Mouse (Mus musculus) bone marrow, adult 2 months (tissue): ENCODE data around the gene Tbc1d10b.

Experiments used
- CTCF ChIP-seq: fragments of 200-500 bp; IDR thresholded peaks from 2 replicates; pipeline ENCODE4 v1.5.1; 2011; ENCODE audit warnings: low read length, control low read depth; ENCODE audit not compliant: control insufficient read depth, insufficient read depth
- POLR2A ChIP-seq: fragments of 200-500 bp; IDR thresholded peaks from 2 replicates; pipeline ENCODE4 v1.6.1; 2011; ENCODE audit warnings: low read depth, mild to moderate bottlenecking, control low read depth, low read length, borderline replicate concordance; ENCODE audit not compliant: control insufficient read depth

DNA sequence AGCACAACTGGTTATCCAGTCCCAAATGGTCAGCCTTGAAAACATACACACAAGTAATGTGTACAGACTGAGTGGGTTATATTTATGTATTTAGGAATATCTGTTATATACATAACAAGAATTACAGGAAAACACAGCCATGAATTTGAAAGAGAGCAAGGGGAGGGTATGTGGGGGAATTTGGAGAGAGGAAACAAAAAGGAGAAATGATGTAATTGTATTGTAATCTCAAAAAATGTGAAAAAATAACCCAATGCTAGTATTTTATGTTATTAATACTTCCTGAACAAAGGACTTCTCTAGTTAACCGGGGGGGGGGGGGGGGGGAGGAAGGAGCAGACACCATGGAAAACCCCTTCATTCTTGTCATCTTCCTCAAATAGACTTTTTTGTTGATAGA lies 23.5 kb downstream of the Tbc1d10b start:
- TF ChIP-seq POLR2A (no peak), CTCF (no peak)
